Mouse (Mus musculus) CD8-positive naive resting alpha-beta T cell, adult 2 months (primary cell): ENCODE measurements around the gene Olfr558.
A peak's percentile ranks its signal among the peaks of the same experiment; 100 is the strongest.

ENCODE experiments used
- DNase-seq, 2 experiments: peaks; one replicate each; pipeline ENCODE4 v3.0.0; 2022; ENCODE audit warnings: low read depth in 2 of 2, low spot score in 2 of 2

The Olfr558 gene

DNA sequence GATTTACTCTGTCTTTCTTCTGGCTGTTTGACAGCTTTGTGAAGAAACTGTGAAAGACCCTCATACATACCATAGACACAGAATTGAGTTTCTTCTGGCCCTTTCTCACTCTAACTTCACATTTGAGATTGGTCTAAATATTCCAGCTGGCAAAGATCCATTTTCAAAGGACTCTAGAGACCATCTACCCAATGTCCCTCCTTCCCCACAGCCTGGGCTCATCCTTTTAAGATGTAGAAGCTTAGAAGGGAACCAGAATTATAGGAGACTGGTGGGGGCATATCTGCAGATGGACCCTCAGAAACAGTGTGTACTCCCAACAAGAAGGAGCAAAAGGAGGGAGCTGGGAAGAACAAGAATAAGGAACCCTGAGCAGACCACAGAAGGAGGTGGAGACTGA lies at the start of gene Olfr558:
TSS of gene Olfr558 (plus strand) at position 301 of the 400 bp plus-strand sequence.
- DNase-seq, result no peak

DNA sequence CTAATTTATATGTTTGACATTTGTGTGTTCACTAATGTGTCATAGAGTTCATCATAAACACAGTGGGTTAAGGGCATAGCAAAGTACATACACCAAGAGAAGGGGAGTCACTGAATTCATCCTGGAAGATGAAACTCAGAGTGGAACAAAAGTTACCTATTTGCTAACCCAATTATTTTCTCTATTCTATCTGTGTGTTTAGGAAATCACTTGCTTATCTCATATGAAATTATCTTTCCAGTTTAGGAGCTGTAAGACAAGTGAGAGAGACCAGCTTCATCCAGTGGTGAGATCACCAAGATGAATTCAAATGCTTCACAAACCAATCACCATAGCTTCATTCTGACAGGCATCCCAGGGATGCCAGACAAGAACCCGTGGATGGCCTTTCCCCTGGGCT lies 43.5 kb upstream of the Olfr558 start, which contains the start of gene Olfr555:
TSS of gene Olfr555 (plus strand) at position 301 of the 400 bp plus-strand sequence.
- DNase-seq, result no peak

DNA sequence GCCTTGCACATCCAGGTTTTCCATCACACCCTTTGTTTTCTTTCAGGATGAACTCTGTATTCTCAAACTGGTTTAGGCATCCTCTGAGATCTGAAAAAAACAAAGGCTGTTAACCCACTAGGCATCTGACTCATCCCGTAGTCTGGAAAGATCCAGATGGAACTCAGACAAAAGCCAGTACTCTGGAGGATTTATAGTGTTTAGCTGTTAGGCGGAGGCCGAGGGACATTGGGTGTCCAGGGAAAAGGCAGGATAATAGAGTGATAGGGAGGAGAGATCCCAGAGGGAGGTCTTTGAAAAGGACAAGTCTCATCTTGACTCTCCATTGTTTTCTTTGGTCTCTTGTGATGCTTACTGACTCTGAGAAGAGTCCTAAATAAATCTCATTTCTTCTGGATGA lies 37.4 kb upstream of the Olfr558 start, which contains the start of gene Olfr556:
TSS of gene Olfr556 (plus strand) at position 301 of the 400 bp plus-strand sequence.
- no peak for DNase-seq

DNA sequence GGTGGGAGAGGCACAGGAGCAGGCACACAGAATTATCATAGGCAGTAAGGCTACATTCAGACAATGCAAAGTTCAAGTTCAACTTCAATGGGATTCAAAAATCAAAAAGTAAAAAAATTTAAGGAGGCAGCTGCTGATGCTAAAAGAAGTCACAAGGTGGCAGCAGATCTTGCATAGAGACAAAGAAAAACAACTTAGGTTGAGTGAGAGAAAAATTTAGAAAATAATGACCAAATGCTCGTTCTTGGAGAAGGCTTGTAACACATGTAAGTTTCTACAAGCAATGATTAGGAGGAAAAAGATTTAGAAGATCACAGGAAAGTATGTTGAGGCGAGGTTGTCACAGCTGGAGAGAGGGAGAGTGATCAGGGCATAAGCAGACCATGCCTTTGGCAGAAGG lies 36.6 kb upstream of the Olfr558 start:
- no peak for DNase-seq

DNA sequence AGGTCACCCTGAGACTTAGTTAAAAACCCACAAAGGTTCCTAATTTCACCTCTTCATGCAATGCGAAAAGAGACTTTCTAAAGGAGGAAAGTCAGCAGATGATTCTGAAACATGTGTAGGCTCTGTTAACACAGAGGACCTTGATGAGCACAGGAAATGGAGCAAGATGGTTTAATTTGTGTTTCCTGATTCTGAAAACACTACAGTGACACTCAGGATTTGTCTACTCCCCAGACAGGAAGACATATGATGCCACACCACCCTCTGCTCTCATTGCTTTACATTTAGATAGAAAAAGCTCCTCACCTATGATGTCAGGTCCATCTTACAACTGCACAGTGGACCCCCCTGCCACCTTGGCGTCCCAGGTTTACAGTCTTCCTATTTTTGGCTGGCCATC lies 25.8 kb upstream of the Olfr558 start:
- DNase-seq, result no peak

DNA sequence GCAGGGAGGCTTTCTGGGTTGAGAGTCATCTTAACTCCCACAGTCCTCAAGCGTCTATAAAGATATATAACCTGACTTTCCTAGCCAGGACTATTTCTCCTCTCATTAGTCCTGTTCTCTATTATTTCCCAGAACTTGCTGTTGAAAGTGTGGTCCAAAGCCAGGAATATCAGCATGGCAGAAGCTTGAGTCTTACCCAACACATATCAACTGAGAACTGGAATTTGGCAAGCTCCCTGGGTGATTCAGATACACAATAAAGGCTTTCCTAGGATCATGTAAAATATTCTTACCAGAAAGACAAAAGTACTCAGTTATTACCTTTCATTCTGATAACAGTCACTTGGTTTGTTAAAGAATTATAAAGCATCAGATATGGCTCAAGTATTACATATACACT lies 20.1 kb upstream of the Olfr558 start:
- DNase-seq, result no peak

DNA sequence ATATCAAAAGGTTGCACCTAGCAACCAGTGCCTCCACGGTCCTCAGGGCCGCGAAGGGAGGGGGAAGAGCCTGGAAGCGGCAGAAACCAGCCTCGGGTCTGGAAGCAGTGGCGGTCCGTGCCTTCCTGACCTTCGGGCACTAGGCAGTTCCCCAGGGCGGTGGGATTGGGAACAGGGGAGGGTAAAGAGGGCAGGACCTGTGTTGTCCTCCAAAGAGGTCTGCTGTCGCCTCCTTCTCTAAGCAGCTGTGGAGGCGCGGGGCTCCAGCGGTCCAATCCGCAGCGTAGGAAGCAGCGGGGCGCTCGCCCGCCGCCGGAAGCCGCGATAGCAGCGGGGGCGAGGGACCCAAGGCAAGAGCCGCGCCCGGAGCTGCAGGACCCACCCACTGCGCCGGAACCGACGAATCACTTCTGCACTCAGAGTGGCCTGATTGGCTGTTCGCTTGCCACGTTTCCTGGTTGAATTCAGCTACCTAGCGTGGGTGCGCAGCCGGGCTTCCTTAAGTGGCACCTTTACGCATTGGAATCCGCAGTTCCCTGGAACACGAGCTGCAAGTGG lies 15.0 kb upstream of the Olfr558 start, which contains the start of gene Trim68:
TSS of gene Trim68 (minus strand) at position 384 of the 558 bp plus-strand sequence.
- DNase-seq, result peak; percentile 86 to 88

DNA sequence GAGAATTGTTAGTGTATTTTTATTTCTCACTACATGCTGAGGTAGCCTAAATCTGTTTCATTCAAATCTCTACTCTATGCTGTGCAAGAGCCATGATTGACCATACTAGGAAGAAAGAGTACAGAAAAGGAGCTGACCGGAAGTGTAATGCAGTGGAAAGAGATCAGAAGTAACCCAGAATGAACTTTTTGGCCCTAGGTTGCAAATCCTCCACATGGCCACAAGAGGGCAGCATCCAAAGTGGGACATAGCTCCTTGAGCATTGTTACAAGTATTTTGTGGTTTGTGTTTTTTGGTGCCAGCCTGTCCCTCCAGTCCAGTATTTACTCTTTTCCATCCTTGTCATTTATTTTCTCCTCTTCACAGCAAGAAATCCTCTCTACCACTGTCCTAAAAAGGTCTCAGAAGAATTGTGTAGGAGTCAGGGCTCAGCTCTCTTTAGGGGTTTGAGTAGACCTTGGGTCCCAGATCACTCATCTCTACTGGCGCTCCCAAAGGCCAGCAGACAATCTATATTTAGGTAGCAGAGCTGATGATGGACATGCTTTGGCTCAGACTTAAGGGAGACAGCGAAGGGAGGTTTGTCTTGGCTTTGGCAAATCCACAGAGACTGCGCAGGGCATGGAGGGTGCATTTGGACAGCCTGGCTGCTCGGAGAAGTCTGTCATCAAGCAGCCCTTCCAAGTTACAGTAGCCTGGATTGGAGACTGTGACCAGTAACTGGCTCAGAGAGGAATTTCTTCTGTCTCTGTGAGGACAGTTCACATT lies 6.5 kb upstream of the Olfr558 start, which contains the start of gene Olfr557:
TSS of gene Olfr557 (plus strand) at position 553 of the 768 bp plus-strand sequence.
- peak; percentile 8 to 37 for DNase-seq

DNA sequence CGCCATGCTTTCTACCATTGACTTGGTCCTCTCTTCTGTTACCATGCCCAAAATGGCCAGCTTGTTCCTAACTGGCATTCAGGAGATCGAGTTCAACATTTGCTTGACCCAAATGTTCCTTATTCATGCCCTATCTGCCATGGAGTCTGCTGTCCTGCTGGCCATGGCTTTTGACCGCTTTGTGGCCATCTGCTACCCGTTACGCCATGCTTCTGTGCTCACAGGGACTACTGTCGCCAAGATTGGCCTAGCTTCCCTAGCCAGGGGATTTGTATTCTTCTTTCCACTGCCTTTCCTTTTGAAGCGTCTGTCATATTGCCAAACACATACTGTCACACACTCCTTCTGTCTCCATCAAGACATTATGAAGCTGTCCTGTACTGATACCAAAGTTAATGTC lies 3.6 kb upstream of the Olfr558 start:
- DNase-seq, result no peak

DNA sequence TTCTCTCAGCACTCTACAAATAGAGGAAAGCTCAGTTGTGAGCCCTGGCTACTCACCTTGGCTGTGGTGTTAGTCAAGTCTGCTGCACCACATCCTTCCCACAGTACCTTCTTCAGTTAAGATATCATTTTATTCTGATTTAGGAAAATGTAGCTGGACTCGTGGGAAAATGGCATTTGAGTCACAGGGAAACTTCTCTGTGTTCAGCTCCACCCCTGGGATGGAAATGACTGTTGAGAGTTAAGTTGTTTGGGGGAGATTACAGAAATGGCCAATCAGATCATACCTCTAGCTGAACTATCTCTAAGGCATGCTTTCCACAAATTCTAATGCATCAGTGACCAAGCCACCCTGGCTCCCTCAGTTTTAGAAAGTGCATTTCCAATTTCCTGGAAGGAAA lies 17.0 kb downstream of the Olfr558 start, which contains the start of gene Olfr33:
TSS of gene Olfr33 (minus strand) at position 101 of the 400 bp plus-strand sequence.
- DNase-seq, result no peak

DNA sequence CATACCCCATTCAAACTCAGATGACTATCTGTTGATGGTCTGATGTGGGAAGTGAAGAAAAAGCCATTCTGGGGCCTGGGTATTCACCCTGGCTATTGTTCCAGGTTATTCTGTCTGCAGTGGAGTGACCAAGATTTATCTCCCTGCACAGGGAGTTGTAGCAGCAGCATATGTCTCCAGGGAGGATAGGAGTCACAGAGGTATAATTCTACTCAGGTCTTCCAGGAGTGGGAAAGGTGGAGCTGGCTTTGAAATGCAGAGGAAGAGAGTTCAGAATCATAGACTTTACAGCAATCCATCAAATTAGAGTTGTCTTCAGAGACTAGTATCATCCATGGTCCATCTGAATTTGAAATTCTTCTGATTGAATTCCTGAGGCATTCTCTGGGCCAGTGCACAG lies 25.4 kb downstream of the Olfr558 start, which contains the start of gene Olfr559:
TSS of gene Olfr559 (minus strand) at position 101 of the 400 bp plus-strand sequence.
- no peak for DNase-seq

DNA sequence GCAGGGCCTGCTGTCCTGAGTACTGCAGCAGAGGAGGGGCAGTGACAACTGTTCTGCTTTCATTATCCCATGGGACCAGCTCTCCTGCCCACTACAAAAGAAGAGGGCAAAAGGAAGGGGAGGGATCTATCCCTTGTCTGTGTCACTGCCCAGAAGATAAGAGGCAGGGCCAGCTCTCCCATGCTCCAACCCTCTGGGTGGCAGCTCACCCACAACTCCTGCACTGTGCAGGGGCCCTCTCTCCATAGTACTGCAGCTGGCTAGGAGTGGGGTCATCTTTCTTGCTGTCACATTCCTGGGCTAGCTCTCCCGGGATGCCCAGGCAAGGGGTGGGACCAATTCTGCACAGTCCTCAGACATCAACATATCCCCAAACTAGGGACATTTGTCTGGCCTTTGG lies 31.8 kb downstream of the Olfr558 start:
- DNase-seq, result no peak

DNA sequence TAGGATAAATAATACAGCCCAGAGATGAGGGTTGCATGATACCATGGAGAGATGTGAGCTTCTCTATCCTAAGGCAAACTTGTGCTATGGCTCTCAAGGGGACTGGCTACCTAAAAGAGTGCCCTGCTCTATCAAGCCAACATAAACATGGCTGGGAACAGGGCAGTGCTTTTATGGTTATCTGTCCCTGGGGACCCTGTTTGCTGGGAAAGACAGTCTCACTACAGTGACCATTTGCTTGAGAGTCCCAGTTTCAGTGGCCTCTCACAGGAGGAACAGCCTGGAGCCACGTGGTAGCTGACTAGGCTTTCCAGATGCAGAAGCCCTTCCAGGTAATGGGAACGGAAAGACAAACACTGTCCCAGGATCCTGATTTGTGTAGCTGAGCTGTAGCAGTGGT lies 35.7 kb downstream of the Olfr558 start:
- DNase-seq, result no peak

DNA sequence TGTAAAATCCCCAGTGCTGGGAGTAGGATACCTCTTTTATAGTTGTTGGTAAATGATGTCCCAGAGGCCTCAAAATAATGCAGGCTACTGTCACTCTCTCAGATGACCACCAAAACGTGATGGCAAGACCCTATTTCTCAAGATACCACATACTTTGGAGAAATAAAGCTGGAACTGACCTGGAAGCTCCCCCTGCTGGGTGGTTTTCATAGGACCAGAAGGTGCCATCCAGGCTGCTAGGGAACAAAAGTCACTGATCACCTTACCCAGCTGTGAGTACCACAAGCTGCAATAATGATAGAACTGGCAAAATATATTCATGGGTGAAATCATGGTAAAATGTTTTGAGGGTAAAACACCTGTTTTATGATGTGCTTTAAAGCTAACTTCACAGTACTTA lies 50.1 kb downstream of the Olfr558 start:
- no peak for DNase-seq

DNA sequence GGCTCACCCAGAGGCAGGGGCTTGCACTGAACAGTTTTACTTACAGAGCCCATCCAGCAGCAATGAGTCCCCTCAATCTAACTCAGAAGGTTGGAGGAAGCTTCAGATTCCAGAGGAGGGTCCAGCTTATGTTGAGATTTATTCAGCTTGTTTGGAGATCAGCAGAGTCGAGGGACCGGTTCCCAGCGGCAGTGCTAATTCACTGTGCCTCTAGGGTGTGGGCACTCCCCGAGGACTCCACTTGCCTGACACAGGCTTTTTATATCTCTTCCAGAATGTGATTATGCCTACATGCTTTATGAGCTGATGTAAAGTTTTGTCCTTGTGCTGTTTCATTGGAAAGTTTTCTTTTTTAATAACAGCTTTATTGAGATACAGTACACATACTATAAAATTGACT lies 57.3 kb downstream of the Olfr558 start, which contains the start of the genes Olfr560 and Olfr78:
TSS of gene Olfr560 (minus strand) at position 101 of the 400 bp plus-strand sequence.
TSS of gene Olfr78 (minus strand) at position 206 of the 400 bp plus-strand sequence.
- no peak for DNase-seq
